Mouse (Mus musculus): ENCODE measurements around the gene Abcc12. TPM values are rescaled to one million over a fixed set of nuclear protein-coding genes. Genes with fewer than 3 reads are reported as not detected.

Gene Abcc12
- total and polyA plus RNA-seq, 3 experiments: 0.01 to 0.05 TPM; not detected in 1

GRCm38 (mm10) chr8:86586058-86586457, 5.6 kb upstream of the Abcc12 start:
- ATAC-seq (ENCODE audit: extremely low read depth, insufficient number of reproducible peaks, low FRiP score, poor library complexity, severe bottlenecking) (no peak), DNase-seq (ENCODE audit: low spot score) (no peak)
- Histone ChIP-seq H3K4me3 (ENCODE audit: low read depth, low read length) (no peak overlapping the region), H3K9me3 (replicated peaks) (no peaks in the 10 kb centered on the region), H3K4me1 (ENCODE audit: insufficient read depth, low read depth, low read length) (peaks cover 8% of the 10 kb centered on the region), H3K27me3 (ENCODE audit: insufficient read depth, low read length) (peaks cover 15% of the 10 kb centered on the region), H3K36me3 (replicated peaks) (no peaks in the 10 kb centered on the region)
- TF ChIP-seq GATA1 (IDR thresholded peaks at IDR 0.05; ENCODE audit: borderline replicate concordance, low read length) (no peak), TAL1 (conservative IDR thresholded peaks at IDR 0.05; ENCODE audit: low read depth, low read length) (no peak), CTCF (IDR thresholded peaks at IDR 0.05; ENCODE audit: low read depth, low read length) (no peak), GATA2 (IDR thresholded peaks at IDR 0.05; ENCODE audit: borderline replicate concordance, low read depth, low read length) (no peak), POLR2AphosphoS5 (IDR thresholded peaks at IDR 0.05; ENCODE audit: insufficient replicate concordance, low read depth, low read length) (no peak)

DNA sequence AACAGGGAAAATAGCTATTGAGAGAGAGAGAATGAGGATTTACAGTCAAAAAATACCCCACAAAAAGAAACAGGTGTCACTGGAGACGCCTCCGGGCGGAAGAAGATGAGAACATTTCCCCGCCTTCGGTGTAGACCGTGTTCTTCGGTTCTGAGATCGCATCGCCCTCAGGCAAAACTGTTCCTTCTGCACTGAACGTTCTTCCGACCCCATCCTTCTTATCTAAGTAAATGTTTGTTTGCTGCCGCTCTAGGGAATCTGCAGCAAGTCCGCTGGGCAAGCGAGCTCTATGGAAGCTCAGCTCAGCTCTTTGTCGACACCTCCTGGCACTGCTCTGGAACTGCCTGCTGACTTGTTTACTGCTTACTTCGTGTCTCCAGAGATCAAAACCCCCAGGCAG, 5.0 kb upstream of the Abcc12 start:
- H3K27me3 ChIP-seq (ENCODE audit: insufficient read depth, low read length): peaks cover 18% of the 10 kb centered on the region
- no peaks in the 10 kb centered on the region for H3K36me3 ChIP-seq (replicated peaks)
- DNase-seq (ENCODE audit: low spot score) (peak; percentile 16), ATAC-seq (ENCODE audit: extremely low read depth, insufficient number of reproducible peaks, low FRiP score, poor library complexity, severe bottlenecking) (peak; percentile 45; the same call in 1 of the 2 replicates)
- TF ChIP-seq GATA2 (IDR thresholded peaks at IDR 0.05; ENCODE audit: borderline replicate concordance, low read depth, low read length) (no peak), TAL1 (conservative IDR thresholded peaks at IDR 0.05; ENCODE audit: low read depth, low read length) (no peak), POLR2AphosphoS5 (IDR thresholded peaks at IDR 0.05; ENCODE audit: insufficient replicate concordance, low read depth, low read length) (no peak), CTCF (IDR thresholded peaks at IDR 0.05; ENCODE audit: low read depth, low read length) (peak; percentile 58), GATA1 (IDR thresholded peaks at IDR 0.05; ENCODE audit: borderline replicate concordance, low read length) (no peak)
- peaks cover 8% of the 10 kb centered on the region for H3K4me1 ChIP-seq (ENCODE audit: insufficient read depth, low read depth, low read length)
- peak overlapping the region; percentile 15; the same call in 1 of the 2 replicates for H3K4me3 ChIP-seq (ENCODE audit: low read depth, low read length)
- H3K9me3 ChIP-seq (replicated peaks): no peaks in the 10 kb centered on the region

DNA sequence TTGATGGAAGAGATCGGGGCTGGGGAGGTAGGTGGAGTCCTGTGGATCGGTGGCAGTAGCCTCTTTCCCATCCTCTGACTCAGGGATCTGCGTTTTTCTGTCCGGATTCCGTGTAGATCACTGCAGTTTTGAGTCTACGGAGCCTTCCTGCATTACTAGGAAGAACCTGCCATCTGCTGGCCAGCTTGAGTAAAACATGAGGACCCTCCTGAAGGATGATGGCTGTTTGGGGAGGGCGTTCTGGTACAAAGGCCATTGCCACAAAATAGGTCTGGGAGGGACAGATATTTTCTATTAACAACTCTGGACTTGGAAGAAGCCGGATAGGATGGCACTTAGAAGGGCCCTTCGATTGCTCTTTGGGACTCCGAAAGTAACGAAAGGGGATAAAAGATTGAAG, 4.6 kb upstream of the Abcc12 start:
- no peaks in the 10 kb centered on the region for H3K36me3 ChIP-seq (replicated peaks)
- DNase-seq (ENCODE audit: low spot score) (peak; percentile 45), ATAC-seq (ENCODE audit: extremely low read depth, insufficient number of reproducible peaks, low FRiP score, poor library complexity, severe bottlenecking) (peak; percentile 22; the same call in 1 of the 2 replicates)
- TF ChIP-seq CTCF (IDR thresholded peaks at IDR 0.05; ENCODE audit: low read depth, low read length): peak; percentile 13; the same call in 1 of the 2 replicates
- no peak for TF ChIP-seq POLR2AphosphoS5 (IDR thresholded peaks at IDR 0.05; ENCODE audit: insufficient replicate concordance, low read depth, low read length)
- TF ChIP-seq GATA1 (IDR thresholded peaks at IDR 0.05; ENCODE audit: borderline replicate concordance, low read length): no peak
- H3K27me3 ChIP-seq (ENCODE audit: insufficient read depth, low read length): peaks cover 21% of the 10 kb centered on the region
- H3K4me3 ChIP-seq (ENCODE audit: low read depth, low read length): no peak overlapping the region
- H3K9me3 ChIP-seq (replicated peaks): no peaks in the 10 kb centered on the region
- H3K4me1 ChIP-seq (ENCODE audit: insufficient read depth, low read depth, low read length): peaks cover 8% of the 10 kb centered on the region

- TF ChIP-seq TAL1 (conservative IDR thresholded peaks at IDR 0.05; ENCODE audit: low read depth, low read length) (no peak), GATA2 (IDR thresholded peaks at IDR 0.05; ENCODE audit: borderline replicate concordance, low read depth, low read length) (no peak), GATA1 (IDR thresholded peaks at IDR 0.05; ENCODE audit: borderline replicate concordance, low read length) (no peak), CTCF (IDR thresholded peaks at IDR 0.05; ENCODE audit: low read depth, low read length) (no peak), POLR2AphosphoS5 (IDR thresholded peaks at IDR 0.05; ENCODE audit: insufficient replicate concordance, low read depth, low read length) (no peak)
- no peak overlapping the region for H3K4me3 ChIP-seq (ENCODE audit: low read depth, low read length)
- peaks cover 8% of the 10 kb centered on the region for H3K4me1 ChIP-seq (ENCODE audit: insufficient read depth, low read depth, low read length)
- no peaks in the 10 kb centered on the region for H3K36me3 ChIP-seq (replicated peaks)
- ATAC-seq (ENCODE audit: extremely low read depth, insufficient number of reproducible peaks, low FRiP score, poor library complexity, severe bottlenecking): no peak
- no peak for DNase-seq (ENCODE audit: low spot score)
- peaks cover 19% of the 10 kb centered on the region for H3K27me3 ChIP-seq (ENCODE audit: insufficient read depth, low read length)
- H3K9me3 ChIP-seq (replicated peaks): no peaks in the 10 kb centered on the region
Measured at GRCm38 (mm10) chr8:86581921-86582331, 1.4 kb upstream of the Abcc12 start.

- no peaks in the 10 kb centered on the region for H3K36me3 ChIP-seq (replicated peaks)
- DNase-seq (ENCODE audit: low spot score): no peak
- no peak for ATAC-seq (ENCODE audit: extremely low read depth, insufficient number of reproducible peaks, low FRiP score, poor library complexity, severe bottlenecking)
- H3K9me3 ChIP-seq (replicated peaks): no peaks in the 10 kb centered on the region
- TF ChIP-seq GATA1 (IDR thresholded peaks at IDR 0.05; ENCODE audit: borderline replicate concordance, low read length): no peak
- no peak for TF ChIP-seq CTCF (IDR thresholded peaks at IDR 0.05; ENCODE audit: low read depth, low read length)
- no peak for TF ChIP-seq TAL1 (conservative IDR thresholded peaks at IDR 0.05; ENCODE audit: low read depth, low read length)
- TF ChIP-seq GATA2 (IDR thresholded peaks at IDR 0.05; ENCODE audit: borderline replicate concordance, low read depth, low read length): no peak
- no peak for TF ChIP-seq POLR2AphosphoS5 (IDR thresholded peaks at IDR 0.05; ENCODE audit: insufficient replicate concordance, low read depth, low read length)
- peaks cover 21% of the 10 kb centered on the region for H3K27me3 ChIP-seq (ENCODE audit: insufficient read depth, low read length)
- H3K4me3 ChIP-seq (ENCODE audit: low read depth, low read length): no peak overlapping the region
- no peaks in the 10 kb centered on the region for H3K4me1 ChIP-seq (ENCODE audit: insufficient read depth, low read depth, low read length)
Measured at GRCm38 (mm10) chr8:86578693-86579092, 1.8 kb downstream of the Abcc12 start.

DNA sequence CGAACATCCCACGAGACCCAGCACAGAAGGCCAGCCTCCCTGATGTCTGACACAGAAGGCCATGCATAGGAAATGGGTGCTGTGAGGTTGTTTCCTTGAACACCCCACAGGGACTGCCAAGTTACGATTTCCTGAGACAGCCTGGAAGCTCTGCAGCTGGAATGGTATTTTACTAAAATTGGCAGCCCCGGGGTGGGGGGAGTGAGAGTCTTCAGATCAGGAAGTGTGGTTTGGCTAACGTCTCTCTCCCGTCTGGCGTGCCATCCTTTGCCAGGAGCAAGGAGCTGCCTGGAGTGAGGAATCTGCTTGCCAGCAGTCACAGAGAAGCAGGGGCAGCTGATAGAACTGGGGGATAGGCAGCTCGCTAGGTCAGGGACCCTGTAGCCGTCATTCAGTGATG, 2.4 kb downstream of the Abcc12 start:
- H3K4me3 ChIP-seq (ENCODE audit: low read depth, low read length): no peak overlapping the region
- H3K36me3 ChIP-seq (replicated peaks): no peaks in the 10 kb centered on the region
- no peak for DNase-seq (ENCODE audit: low spot score)
- H3K4me1 ChIP-seq (ENCODE audit: insufficient read depth, low read depth, low read length): no peaks in the 10 kb centered on the region
- ATAC-seq (ENCODE audit: extremely low read depth, insufficient number of reproducible peaks, low FRiP score, poor library complexity, severe bottlenecking): no peak
- H3K27me3 ChIP-seq (ENCODE audit: insufficient read depth, low read length): peaks cover 21% of the 10 kb centered on the region
- TF ChIP-seq POLR2AphosphoS5 (IDR thresholded peaks at IDR 0.05; ENCODE audit: insufficient replicate concordance, low read depth, low read length) (no peak), TAL1 (conservative IDR thresholded peaks at IDR 0.05; ENCODE audit: low read depth, low read length) (no peak), CTCF (IDR thresholded peaks at IDR 0.05; ENCODE audit: low read depth, low read length) (no peak), GATA2 (IDR thresholded peaks at IDR 0.05; ENCODE audit: borderline replicate concordance, low read depth, low read length) (no peak), GATA1 (IDR thresholded peaks at IDR 0.05; ENCODE audit: borderline replicate concordance, low read length) (no peak)
- no peaks in the 10 kb centered on the region for H3K9me3 ChIP-seq (replicated peaks)
